Mouse (Mus musculus): ENCODE results near the gene Ssr3.

Gene Ssr3

DNA sequence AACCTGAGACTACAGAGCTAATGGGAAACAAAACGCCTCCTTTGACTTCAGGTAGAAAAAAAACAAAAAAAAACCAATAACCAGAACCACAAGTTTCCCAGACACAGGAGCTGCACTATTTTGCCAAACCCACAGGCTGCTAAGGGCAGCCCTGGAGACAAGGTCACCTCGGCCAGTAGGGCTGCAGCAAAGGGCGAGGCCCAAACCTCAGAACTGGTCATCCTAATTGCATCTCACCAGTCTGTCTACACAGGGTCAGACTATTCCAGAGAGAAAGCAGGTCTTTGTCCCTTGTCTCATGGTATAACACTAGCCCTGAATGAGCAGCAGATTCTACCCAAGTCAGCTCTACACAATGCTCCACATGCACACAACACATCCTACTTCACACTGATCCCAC is 17.7 kb downstream of the Ssr3 start:
- in situ Hi-C loops (cut with MseI, MboI), result no loop called here

DNA sequence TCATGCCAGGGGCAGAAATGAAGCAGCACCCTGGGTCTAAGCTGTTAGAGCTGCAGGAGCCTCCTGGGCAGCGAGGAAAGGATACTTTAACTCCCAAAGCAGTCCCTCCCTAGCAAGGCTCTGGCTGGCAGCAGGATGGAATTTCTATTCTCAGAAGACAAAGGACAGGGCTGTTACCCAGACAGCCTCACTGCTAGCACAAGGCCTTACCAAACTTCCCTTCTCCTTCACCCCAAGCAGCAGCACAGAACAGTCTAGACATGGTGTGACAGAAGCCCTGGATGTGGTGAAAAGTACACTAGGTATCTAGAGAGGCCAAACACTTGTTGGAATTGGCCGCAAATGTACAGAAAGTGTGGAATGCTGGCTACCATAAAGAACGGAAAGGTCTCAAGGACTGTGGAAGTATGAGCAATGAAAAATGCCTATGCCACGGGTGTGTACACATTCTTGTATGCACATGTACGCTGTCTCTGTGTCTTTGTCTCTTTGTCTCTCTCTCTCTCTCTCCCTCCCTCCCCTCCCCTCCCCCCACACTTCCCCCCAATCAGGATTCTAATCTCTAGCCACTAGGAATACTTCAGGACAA is 18.7 kb downstream of the Ssr3 start:
- in situ Hi-C loops (cut with MseI, MboI), result no loop called here

DNA sequence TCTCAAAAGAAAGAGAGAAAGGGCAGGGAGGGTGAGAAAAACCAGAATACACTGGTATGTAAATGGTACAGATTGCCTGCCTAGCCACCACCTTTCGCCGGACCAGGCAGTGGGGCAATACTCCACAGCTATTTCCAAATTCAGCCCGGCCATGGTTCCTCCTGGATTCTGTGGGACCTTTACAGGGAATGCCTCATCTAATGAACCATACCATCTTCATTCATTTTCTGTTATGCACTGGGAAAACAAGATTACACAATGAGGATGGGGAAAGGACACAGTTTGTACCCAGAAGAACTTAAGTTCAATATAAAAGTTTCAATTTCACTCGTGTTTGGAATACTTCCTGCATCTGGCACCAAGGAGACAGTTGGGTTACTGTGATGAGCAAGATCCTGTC is 19.9 kb downstream of the Ssr3 start:
- in situ Hi-C loops (cut with MseI, MboI), result no loop called here

DNA sequence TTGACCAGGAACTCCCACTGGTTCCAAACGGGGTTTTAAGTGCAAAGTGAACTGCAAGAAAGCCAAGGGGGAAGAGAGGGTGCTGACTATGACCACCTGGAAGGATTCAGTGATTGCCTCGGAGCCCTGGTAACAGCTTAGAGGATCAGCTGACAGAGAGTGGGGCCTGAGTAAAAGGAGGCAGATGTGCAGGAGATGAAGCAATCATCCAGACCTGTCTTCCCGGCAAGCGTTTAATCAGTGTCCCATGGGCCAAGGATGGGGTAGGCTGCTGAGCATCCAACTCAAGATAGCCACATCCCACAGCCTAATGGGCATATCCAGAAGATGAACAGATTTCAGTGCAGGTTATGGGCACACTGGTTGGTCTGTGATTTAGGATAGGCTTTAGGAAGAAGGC is 24.5 kb downstream of the Ssr3 start:
- in situ Hi-C loops (cut with MseI, MboI), result no loop called here

DNA sequence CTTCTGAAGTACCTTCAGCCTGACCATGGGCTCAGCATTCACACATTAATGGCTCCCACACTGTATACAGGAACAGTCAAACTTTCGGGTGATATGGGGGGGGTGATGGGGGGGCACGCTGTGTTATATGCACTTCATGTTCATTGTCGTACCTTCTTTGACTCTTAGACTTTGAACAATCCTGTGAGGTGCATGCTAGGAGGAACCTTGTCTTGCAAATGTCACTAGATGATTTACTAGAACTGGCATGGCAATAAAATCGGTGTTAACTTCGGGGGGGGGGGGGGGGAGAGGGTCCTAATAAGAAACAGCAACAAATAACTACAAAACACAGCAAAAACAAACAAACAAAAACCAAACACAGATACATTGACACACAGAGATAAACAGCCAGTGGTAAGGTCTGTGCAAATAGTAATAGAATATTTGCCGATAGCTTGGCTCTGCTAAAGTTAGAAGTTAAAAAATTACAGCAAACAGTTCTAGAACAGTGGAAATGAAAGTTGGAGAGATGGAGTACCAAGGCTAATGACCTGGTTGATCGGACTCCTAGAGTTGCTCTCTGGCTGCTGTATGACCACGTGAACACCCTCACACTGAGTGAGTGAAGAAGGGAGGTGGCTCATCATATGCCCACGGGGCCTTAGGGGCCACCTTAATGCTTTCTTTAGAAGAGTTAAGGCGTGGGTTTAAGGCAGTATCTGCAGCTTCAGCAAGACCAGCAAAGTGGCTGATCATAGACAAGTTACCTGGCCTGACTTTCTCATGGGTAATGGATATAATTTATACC is 26.3 kb downstream of the Ssr3 start:
- in situ Hi-C loops (cut with MseI, MboI), result no loop called here

DNA sequence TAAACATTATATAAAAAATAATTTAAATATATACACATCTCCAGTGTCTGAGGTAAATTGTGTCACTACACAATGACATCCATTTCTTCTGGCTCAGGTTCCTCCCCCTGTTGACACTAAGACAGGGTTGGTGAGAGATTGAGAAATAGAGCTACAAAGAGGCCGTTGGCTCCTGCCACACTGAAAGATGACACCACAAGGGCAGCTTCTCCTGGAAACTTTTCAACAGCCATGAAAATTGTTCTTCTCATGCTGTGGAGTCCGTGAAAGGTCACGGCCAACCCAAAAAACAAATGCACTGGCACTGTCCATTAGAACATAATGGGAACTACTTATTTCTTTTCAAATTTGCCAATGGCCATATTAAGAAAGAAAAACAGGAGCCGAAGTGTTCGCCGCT is 27.2 kb downstream of the Ssr3 start:
- in situ Hi-C loops (cut with MseI, MboI), result no loop called here

DNA sequence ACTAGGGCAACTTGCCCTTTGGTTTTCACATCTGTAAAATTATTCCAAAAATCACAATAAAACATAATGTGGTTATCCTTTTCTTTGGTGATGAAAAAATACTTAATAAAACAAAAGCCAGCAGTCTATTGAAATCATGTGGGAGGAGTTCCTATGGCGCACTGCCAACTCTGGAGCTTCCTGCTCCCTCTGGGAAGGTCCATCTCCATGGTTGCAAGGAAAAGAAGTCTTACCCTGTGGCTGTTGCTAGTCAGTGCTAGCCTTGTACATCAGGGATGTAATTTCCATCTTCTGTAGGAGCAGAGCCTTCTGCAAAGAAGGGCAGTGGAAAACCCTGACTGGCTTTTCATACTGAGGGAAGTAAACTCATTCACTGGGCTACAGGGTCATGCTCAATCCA is 29.0 kb downstream of the Ssr3 start:
- in situ Hi-C loops (cut with MseI, MboI), result no loop called here

DNA sequence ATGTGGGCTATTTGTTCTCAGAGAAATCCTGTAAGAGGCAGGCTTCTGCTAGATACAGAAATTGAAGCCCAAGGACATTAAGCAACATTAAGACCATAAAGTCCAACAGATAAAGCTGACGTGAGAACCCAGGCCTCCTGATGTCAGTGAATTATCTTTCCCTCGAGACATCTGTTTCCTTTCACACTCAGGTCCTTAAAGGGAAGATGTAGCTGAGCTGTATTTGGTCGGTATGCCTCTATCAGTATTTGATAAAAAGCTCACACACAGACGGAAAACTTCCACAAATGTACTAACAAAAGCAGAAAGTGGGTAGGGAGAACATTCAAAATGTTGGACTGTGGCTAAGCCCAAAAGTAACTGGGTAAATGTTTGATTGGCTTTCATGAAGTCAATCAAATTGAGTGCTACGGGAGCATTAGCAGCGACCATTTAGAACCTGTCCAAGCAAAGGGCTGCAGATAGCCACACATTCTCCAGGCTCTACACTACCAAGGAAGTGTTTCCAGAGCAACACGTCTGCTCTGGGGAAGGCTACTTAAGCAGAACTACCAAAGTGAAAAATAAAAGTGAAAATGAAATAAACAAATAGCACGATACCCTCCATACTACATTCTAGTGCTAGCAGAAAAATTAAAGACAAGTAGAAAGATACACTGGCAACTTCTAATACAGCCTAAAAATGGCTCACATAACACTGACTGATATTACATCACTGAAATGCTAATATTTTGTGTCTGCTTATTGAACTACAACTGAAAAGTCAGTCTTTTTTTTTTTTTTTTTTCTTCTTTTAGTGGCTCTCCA is 32.1 kb downstream of the Ssr3 start:
- in situ Hi-C loops (cut with MseI, MboI), result no loop called here

DNA sequence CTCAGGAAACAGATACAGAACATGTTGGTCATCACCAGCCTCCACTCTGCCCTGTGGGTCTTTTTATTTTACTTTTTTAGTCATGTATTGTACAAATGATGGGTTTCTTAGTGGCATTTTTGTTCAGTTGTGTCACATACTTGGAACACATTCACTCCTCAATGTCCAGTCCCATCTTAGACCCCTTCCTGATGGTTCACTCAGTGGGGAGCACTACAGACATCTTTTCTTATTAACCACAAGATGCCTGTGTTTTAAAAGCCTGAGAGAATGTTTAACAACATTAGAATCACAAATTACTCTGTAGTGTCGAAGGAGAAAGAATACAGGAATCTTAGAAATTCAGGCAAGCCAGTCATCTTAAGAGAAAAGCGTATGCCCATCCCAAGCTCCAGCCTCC is 33.6 kb downstream of the Ssr3 start:
- in situ Hi-C loops (cut with MseI, MboI), result no loop called here

DNA sequence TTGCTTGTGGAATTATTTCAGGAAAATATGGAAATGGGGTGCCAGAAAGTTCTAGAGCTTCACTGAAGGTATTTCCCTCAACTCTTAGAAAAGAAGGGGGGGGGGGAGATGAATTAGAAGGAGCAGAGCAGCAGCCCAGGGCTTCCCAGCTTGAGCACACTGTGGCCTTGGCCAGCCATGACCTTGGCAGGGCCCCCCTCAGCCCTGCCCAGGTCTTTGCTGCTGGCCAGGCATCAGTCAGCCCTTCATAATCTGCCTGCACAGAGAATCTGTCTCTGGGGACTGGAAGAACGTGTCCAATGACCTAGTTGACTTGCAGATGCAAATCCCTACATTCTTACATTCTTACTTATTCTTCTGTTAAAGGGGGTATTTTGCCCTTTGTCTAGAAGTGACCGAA is 34.1 kb downstream of the Ssr3 start:
- in situ Hi-C loops (cut with MseI, MboI), result no loop called here

DNA sequence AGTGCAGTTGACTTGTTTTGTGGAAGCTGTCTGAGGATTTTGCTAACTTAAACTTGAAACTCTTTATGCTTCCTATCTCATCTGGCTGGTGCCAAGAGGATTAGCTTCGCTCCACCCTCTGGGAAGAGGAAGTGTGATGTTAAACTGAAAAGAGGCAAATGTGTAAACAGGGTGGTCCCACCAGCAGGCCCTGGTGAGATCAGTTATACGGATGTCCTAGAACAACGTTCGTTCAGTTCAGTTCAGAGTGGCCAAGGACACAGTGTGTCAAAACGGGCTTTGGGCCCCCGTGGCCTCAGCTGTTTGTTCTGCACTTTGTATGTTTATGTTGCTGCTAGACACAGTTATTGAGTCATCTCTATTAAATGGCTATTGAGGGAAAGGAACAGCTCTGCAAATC is 36.9 kb downstream of the Ssr3 start:
- in situ Hi-C loops (cut with MseI, MboI), result no loop called here

DNA sequence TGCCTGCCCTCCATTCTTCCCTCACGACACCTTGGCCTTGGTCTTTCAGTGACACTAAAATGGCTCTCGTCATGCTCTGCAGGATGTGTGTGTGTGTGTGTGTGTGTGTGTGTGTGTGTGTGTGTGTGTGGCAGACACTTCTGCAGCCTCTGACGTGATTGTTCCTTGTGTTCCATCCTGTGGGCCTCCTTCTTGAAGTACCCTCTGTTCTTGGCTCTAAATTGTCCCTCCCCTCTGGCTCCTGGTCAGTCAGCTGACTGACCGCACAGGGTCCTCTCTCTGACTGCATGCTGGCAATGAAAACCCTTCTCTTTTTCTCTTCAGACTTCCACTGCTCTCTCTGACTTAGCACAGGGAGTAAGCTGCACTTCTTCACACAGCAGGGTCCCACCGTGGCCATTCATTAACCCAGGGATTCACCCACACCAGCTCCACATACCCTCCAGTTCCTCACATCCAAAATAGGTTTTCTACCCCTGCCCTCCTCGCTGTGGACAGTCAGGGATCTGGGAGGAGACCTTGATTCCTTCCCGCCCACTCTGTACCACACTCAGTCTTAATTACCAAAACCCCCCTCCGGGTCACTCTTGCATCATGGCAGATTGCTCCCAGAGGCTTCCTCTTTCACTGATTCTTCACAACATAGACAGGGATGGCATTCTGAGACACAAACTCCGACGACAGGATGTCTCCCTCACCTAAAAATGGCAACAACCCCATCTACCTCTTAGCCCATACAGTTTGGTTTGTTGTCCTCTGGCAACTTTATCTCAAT is 39.0 kb downstream of the Ssr3 start:
- in situ Hi-C loops (cut with MseI, MboI), result no loop called here

DNA sequence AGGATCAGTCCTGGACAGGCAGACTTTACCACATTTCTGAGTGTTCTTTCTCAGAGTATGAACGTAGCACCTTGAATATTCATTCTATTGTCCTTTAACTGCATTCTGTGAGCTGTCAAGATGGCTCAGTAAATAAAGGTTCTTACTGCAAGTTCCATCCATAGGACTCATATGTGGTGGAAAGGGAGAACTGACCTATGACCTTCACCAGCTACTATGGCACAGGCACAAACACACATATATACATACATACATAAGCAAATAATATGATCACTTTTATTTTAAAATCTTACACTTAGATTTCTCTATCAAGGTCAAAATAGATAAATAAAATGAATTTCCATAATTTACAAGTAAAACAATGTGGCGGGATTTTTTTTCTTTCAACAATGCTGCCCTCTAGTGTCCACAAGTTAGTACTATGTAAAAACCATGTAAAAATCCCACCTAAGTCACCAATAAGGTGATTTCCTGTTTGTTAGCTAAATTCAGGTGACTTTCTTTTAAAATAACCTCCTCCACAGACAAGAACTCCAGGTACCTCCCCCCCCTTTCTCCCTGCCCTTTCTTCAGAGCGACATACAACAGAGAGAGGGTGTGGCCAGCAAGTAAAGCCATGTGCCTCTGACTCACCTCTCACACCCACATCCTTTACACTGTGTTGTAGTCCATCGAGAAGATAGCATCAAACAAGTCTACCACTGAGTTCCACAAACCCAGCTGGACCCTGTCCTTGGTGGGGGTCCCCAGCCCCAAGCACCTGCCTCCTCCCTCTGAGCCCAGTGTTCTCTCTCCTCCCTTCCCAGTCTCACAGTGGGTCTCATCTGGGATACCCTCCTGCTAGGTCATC is 39.9 kb downstream of the Ssr3 start:
- in situ Hi-C loops (cut with MseI, MboI), result no loop called here

DNA sequence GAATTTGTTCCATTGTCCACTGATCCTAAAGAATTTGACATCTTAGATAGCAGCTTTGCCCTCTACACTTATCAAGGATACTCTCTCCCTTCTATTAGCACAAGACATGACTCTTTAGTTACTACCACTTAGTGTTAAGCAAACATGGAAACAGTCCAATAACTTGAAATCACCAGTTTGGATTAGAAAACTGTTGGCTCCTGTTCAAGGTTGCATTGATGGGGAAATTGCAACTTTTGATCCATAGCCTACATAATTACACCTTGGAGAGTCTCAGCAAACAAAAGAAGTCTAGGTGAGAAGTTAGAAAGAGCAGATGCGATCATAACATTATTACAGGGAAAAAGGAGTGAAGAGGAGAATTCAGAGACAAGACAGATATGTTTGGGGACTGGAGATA is 46.2 kb downstream of the Ssr3 start:
- in situ Hi-C loops (cut with MseI, MboI), result no loop called here

DNA sequence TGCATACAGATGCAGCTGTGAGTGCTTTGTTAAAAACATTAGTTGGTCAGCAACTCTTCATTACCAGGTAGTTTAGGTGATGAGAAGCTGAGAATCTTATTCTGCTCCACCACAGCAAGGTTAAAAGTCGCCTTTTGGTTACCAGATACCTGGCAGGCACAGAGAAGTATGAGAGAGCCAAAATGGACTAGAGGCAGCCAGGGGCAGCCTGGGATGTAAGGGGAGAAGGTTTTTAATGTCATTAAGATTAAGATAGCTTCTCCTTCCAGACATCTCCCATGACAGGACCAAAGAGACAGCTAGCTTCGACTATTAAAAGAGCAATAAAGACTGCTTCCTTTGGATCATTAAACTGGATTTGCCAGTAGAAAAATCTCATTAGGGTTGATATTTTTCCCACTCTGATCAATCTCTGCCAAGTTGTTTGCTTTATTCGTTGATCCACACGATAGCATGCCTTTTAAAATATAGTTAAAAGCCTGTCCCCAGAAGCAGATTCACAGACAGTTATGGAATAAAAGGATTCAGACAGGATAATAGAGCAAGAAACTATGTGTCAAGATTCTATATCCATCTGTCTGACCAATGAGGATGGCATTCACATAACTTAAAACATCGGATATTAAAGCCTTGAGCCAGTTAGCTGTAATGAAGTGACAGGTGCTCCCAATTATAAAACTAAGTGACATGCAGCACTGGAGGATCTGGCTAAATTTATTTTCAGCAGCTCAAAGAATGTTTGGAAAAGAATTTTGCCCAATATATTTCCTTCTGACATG is 52.1 kb downstream of the Ssr3 start:
- in situ Hi-C loops (cut with MseI, MboI), result no loop called here

DNA sequence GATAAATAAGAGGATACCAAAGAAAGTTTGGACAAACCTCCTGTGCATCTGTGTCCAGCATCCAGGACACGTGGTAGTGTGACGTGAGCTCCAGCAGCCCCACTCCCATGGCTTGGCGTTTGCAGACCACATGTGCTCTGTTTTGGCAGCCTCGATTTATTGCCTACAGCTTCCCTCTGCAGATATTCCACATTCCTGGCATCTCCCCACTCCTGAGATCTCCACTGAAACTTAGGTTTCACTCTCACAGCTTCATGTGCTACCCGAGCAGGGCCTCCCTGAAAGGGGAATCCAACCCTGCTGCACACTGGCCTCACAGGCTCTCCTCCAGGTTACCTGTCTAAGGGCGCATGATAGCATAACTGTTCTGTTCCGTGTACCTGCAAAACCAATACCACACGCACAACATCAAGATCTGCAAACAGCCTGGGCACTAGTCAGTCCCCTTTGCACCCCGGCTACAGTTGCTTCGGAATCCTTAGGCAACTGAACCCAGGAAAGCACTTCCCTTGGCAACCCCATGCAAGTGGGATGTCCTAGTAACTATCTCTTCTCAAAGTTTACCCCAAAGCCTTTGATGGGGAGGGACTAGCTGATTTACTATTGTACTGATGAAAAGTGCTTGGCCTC is 54.5 kb downstream of the Ssr3 start:
- in situ Hi-C loops (cut with MseI, MboI), result no loop called here
